Mouse (Mus musculus) stomach, embryonic 14.5 days (tissue): Measurements from ENCODE around the gene Smchd1. TPM values are rescaled to one million over a fixed set of nuclear protein-coding genes. Genes with fewer than 3 reads are reported as not detected.

ENCODE experiments used
- ATAC-seq: fragments of 200-750 bp; cut with Nextera tagmentation; 2 replicates; pipeline ENCODE4 v1.8.0; 2017; ENCODE audit warnings: low read depth, moderate TSS enrichment; ENCODE audit not compliant: insufficient number of reproducible peaks, insufficient read depth, low FRiP score
- H3K27ac ChIP-seq: fragments of 300-500 bp; sonication (generic); 2 replicates; pipeline ENCODE4 v1.5.1; 2014; ENCODE audit warnings: mild to moderate bottlenecking, low read length, moderate library complexity, mixed read lengths
- H3K27me3 ChIP-seq: fragments of 300-500 bp; sonication (generic); 2 replicates; pipeline ENCODE4 v1.6.1; 2014; ENCODE audit warnings: low read length, control low read depth, mixed read lengths; ENCODE audit not compliant: control insufficient read depth, insufficient read depth
- H3K36me3 ChIP-seq: fragments of 300-500 bp; sonication (generic); 2 replicates; pipeline ENCODE4 v1.6.1; 2014; ENCODE audit warnings: mild to moderate bottlenecking, control low read depth, low read length, moderate library complexity, mixed read lengths; ENCODE audit not compliant: control insufficient read depth, insufficient read depth
- H3K4me1 ChIP-seq: fragments of 300-500 bp; sonication (generic); 2 replicates; pipeline ENCODE4 v1.6.1; 2014; ENCODE audit warnings: low read length, control low read depth, mixed read lengths; ENCODE audit not compliant: control insufficient read depth, insufficient read depth
- H3K4me2 ChIP-seq: fragments of 300-500 bp; sonication (generic); replicated peaks from 2 replicates; pipeline ENCODE4 v1.6.1; 2014; ENCODE audit warnings: low read depth, low read length, control low read depth
- H3K4me3 ChIP-seq: fragments of 300-500 bp; sonication (generic); 2 replicates; pipeline ENCODE4 v1.5.1; 2014; ENCODE audit warnings: low read depth, low read length, control low read depth
- H3K9ac ChIP-seq: fragments of 300-500 bp; sonication (generic); replicated peaks from 2 replicates; pipeline ENCODE4 v1.6.1; 2014; ENCODE audit warnings: low read depth, mild to moderate bottlenecking, control low read depth, low read length, moderate library complexity, mixed read lengths
- H3K9me3 ChIP-seq: fragments of 300-500 bp; sonication (generic); 2 replicates; pipeline ENCODE4 v1.6.1; 2016; ENCODE audit warnings: low read depth, low read length, control low read depth; ENCODE audit not compliant: control insufficient read depth
- WGBS: fragments of 180-500 bp; shearing (Covaris S2); extraction: QIAGEN DNeasy Blood & Tissue Kit; methylation state at CpG from one replicate; pipeline ENCODE4 v1.1.7; 2014; 5-methylcytosine and 5-hydroxymethylcytosine counted together
- polyA plus RNA-seq: library from polyadenylated mRNA; unstranded; fragments of >200 nt; fragmentation: Nextera tagmentation; extraction: Ambion mirVana; gene quantifications from 2 replicates; pipeline ENCODE4 v1.2.1, GENCODE M21; 2014

Gene Smchd1
- polyA plus RNA-seq, 1 experiment from 2014 or later, result 107 TPM

- Histone ChIP-seq H3K4me3 (no peak overlapping the region), H3K27me3 (0 out of 2 replicates have a peak, but pooled peaks cover 6% of the 10 kb centered on the region), H3K9me3 (no peaks in the 10 kb centered on the region), H3K27ac (no peak overlapping the region), H3K9ac (no peak overlapping the region), H3K36me3 (no peaks in the 10 kb centered on the region), H3K4me1 (0 out of 2 replicates have a peak, but pooled peaks cover 2% of the 10 kb centered on the region), H3K4me2 (no peak overlapping the region)
- WGBS, result 86% methylated on average over 6 of the region's 6 CpGs
- ATAC-seq, result no peak
Measured at GRCm38 (mm10) chr17:71306091-71306490, 169.1 kb downstream of the Smchd1 start.

GRCm38 (mm10) chr17:71303444-71303843, 171.7 kb downstream of the Smchd1 start:
- Histone ChIP-seq H3K9ac (no peak overlapping the region), H3K4me1 (no peaks in the 10 kb centered on the region), H3K27ac (no peak overlapping the region), H3K27me3 (no peaks in the 10 kb centered on the region), H3K36me3 (no peaks in the 10 kb centered on the region), H3K4me2 (no peak overlapping the region), H3K4me3 (no peak overlapping the region), H3K9me3 (no peaks in the 10 kb centered on the region)
- no peak for ATAC-seq
- 43% methylated on average over 6 of the region's 6 CpGs for WGBS

GRCm38 (mm10) chr17:71301413-71301812, 173.7 kb downstream of the Smchd1 start:
- Histone ChIP-seq H3K36me3 (no peaks in the 10 kb centered on the region), H3K4me3 (no peak overlapping the region), H3K4me2 (no peak overlapping the region), H3K27ac (no peak overlapping the region), H3K4me1 (no peaks in the 10 kb centered on the region), H3K27me3 (no peaks in the 10 kb centered on the region), H3K9ac (no peak overlapping the region), H3K9me3 (no peaks in the 10 kb centered on the region)
- no peak for ATAC-seq
- 70% methylated on average over 5 of the region's 5 CpGs for WGBS

- Histone ChIP-seq H3K4me2 (no peak overlapping the region), H3K9me3 (no peaks in the 10 kb centered on the region), H3K9ac (no peak overlapping the region), H3K27me3 (no peaks in the 10 kb centered on the region), H3K36me3 (no peaks in the 10 kb centered on the region), H3K4me3 (no peak overlapping the region), H3K4me1 (no peaks in the 10 kb centered on the region), H3K27ac (no peak overlapping the region)
- 76% methylated on average over 2 of the region's 2 CpGs for WGBS
- ATAC-seq, result no peak
Measured at GRCm38 (mm10) chr17:71300338-71300737, 174.8 kb downstream of the Smchd1 start.

GRCm38 (mm10) chr17:71299879-71300278, 175.3 kb downstream of the Smchd1 start:
- H3K27ac ChIP-seq, result no peak overlapping the region
- no peaks in the 10 kb centered on the region for H3K27me3 ChIP-seq
- H3K4me1 ChIP-seq, result no peaks in the 10 kb centered on the region
- no peak overlapping the region for H3K9ac ChIP-seq
- H3K9me3 ChIP-seq, result no peaks in the 10 kb centered on the region
- 85% methylated on average over 4 of the region's 4 CpGs for WGBS
- H3K4me2 ChIP-seq, result no peak overlapping the region
- no peak overlapping the region for H3K4me3 ChIP-seq
- no peak for ATAC-seq
- H3K36me3 ChIP-seq, result no peaks in the 10 kb centered on the region

- H3K4me2 ChIP-seq, result no peak overlapping the region
- no peak overlapping the region for H3K9ac ChIP-seq
- no peak for ATAC-seq
- H3K4me1 ChIP-seq, result no peaks in the 10 kb centered on the region
- H3K27ac ChIP-seq, result no peak overlapping the region
- no peaks in the 10 kb centered on the region for H3K27me3 ChIP-seq
- 69% methylated on average over 3 of the region's 3 CpGs for WGBS
- H3K36me3 ChIP-seq, result no peaks in the 10 kb centered on the region
- no peak overlapping the region for H3K4me3 ChIP-seq
- no peaks in the 10 kb centered on the region for H3K9me3 ChIP-seq
Measured at GRCm38 (mm10) chr17:71294570-71294969, 180.6 kb downstream of the Smchd1 start.

Other genes with a start within 250 kb of the Smchd1 start
- gene Emilin2, start 163.4 kb downstream of the Smchd1 start, polyA plus RNA-seq, result 1.5 and 3.0 TPM in 2 replicates
- gene Gm4707, start 15.4 kb downstream of the Smchd1 start, polyA plus RNA-seq, result 4.4 and 5.2 TPM in 2 replicates
- 42.9 and 44.4 TPM in 2 replicates for gene Ndc80, start 51.5 kb upstream of the Smchd1 start, polyA plus RNA-seq
- gene Spdya, start 76.7 kb upstream of the Smchd1 start, polyA plus RNA-seq, result 1.3 and 1.5 TPM in 2 replicates
- 89.6 and 90.1 TPM in 2 replicates for gene Wdr43, start 140.6 kb upstream of the Smchd1 start, polyA plus RNA-seq
- 0.17 and 0.36 TPM in 2 replicates for gene Togaram2, start 197.9 kb upstream of the Smchd1 start, polyA plus RNA-seq